Mouse (Mus musculus) layer of hippocampus, adult 9-10 months (tissue): ENCODE measurements around the gene Rap1gap.

Experiments used
- DNase-seq: peaks from one replicate; pipeline ENCODE4 v3.0.0; 2022; ENCODE audit warnings: low spot score

Gene Rap1gap

GRCm38 (mm10) chr4:137664433-137664979 lies at the start of gene Rap1gap:
Gene Rap1gap (plus strand): TSS chr4:137664726.
- DNase-seq = no peak

GRCm38 (mm10) chr4:137622847-137623246 lies 41.7 kb upstream of the Rap1gap start:
- no peak for DNase-seq

- no peak for DNase-seq
These were observed 36.9 kb upstream of the Rap1gap start for GRCm38 (mm10) chr4:137627476-137628235.

GRCm38 (mm10) chr4:137628400-137628799 lies 36.1 kb upstream of the Rap1gap start:
- DNase-seq = no peak

GRCm38 (mm10) chr4:137629354-137629753 lies 35.2 kb upstream of the Rap1gap start:
- no peak for DNase-seq

- no peak for DNase-seq
These were observed 34.4 kb upstream of the Rap1gap start for GRCm38 (mm10) chr4:137630153-137630552.

GRCm38 (mm10) chr4:137631596-137631995 lies 32.9 kb upstream of the Rap1gap start:
- DNase-seq = no peak

- no peak for DNase-seq
These were observed 31.1 kb upstream of the Rap1gap start for GRCm38 (mm10) chr4:137633394-137633793.

- no peak for DNase-seq
These were observed 27.9 kb upstream of the Rap1gap start for GRCm38 (mm10) chr4:137636597-137636996.

GRCm38 (mm10) chr4:137641556-137641955 lies 23.0 kb upstream of the Rap1gap start:
- DNase-seq = no peak

- no peak for DNase-seq
These were observed 22.4 kb upstream of the Rap1gap start for GRCm38 (mm10) chr4:137642101-137642500.

- no peak for DNase-seq
These were observed 21.1 kb upstream of the Rap1gap start for GRCm38 (mm10) chr4:137643459-137643858.

GRCm38 (mm10) chr4:137646262-137646661 lies 18.3 kb upstream of the Rap1gap start:
- DNase-seq = no peak

GRCm38 (mm10) chr4:137647648-137648047 lies 16.9 kb upstream of the Rap1gap start:
- no peak for DNase-seq

GRCm38 (mm10) chr4:137648230-137648629 lies 16.3 kb upstream of the Rap1gap start:
- DNase-seq = no peak

GRCm38 (mm10) chr4:137650912-137651311 lies 13.6 kb upstream of the Rap1gap start:
- DNase-seq = no peak

GRCm38 (mm10) chr4:137652835-137653346 lies 11.6 kb upstream of the Rap1gap start:
- DNase-seq = no peak

GRCm38 (mm10) chr4:137655241-137656031 lies 9.1 kb upstream of the Rap1gap start:
- DNase-seq = no peak

- DNase-seq = no peak
These were observed 6.9 kb upstream of the Rap1gap start for GRCm38 (mm10) chr4:137657674-137658073.

- no peak for DNase-seq
These were observed 5.0 kb upstream of the Rap1gap start for GRCm38 (mm10) chr4:137659541-137659940.

- no peak for DNase-seq
These were observed 4.0 kb upstream of the Rap1gap start for GRCm38 (mm10) chr4:137660364-137661077.

- DNase-seq = no peak
These were observed 3.5 kb upstream of the Rap1gap start for GRCm38 (mm10) chr4:137661078-137661450.
